Mouse (Mus musculus): ENCODE results near the gene Prkaa2. TPM values are rescaled to one million over a fixed set of nuclear protein-coding genes. Genes with fewer than 3 reads are reported as not detected.
A peak's percentile ranks its signal among the peaks of the same experiment; 100 is the strongest.

Gene Prkaa2
- polyA plus RNA-seq, 1 experiment = 0.20 TPM

DNA sequence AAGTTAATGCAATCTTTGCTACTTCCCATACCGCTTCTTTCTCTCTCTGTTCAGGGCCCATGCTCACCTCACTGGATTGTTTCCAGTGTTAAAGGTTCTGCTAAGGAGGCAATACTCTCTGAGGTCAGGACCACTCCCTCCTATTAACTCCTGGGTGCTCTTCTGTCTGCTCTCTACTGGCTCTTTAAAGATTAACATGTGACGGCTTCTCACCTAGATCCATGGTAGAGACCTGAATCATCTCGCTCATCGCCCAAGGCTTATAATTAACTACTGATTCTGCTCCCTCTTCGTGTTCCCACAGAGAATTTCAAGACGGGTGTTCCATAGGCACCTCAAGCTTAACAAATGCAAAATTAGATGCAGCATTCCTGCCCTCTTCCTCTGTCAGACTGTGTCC lies 33.5 kb downstream of the Prkaa2 start:
- no peaks in the 10 kb centered on the region for H3K36me3 ChIP-seq (ENCODE audit: control insufficient read depth, insufficient read depth)
- no peaks in the 10 kb centered on the region for H3K79me2 ChIP-seq (ENCODE audit: control insufficient read depth, insufficient read depth)
- TF ChIP-seq MYOG (IDR thresholded peaks at IDR 0.05; ENCODE audit: control insufficient read depth, extremely low read depth, insufficient read length) (no peak), CEBPB (IDR thresholded peaks at IDR 0.05; ENCODE audit: low read depth) (no peak), MYOD1 (IDR thresholded peaks at IDR 0.05; ENCODE audit: control insufficient read depth, insufficient read length, low read depth) (no peak), MAX (IDR thresholded peaks at IDR 0.05) (no peak)
- H3K79me3 ChIP-seq (ENCODE audit: low read depth) = no peaks in the 10 kb centered on the region
- no peaks in the 10 kb centered on the region for H3K27me3 ChIP-seq (ENCODE audit: control insufficient read depth, insufficient read depth, insufficient read length)
- no peak overlapping the region for H3K4me3 ChIP-seq (ENCODE audit: insufficient read depth, poor library complexity, severe bottlenecking)
- no peak overlapping the region for H3ac ChIP-seq (ENCODE audit: control insufficient read depth, insufficient read length, low read depth)

DNA sequence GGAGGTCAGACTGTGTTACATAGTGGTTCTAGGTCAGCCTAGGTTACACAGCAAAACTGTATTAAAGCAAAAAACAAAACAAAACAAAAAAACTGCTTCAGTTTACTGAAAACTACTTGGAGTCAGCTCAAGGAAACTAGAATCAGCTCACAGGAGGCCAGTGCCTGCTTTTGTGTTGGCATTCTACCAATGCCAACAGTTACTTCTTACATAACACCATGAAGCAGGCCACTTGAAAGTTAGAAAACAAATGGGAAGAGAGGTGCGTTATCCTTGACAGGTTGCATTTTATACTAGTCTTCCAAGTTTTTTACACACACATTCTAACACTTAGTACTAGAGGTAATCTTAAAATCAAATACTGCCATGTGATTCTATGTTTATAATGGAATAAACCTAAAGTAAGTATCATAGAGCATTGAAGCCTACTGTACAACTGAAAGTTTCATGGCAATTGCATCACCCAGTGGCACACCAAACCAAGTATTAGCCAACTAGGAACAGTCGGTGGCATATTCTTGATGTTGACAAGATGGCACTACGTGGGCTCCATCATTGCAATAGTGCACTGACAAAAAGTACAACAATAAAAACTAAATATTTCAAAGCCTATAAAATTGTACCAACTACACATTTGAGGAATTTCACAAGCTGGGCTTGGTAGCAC lies 37.8 kb downstream of the Prkaa2 start:
- no peaks in the 10 kb centered on the region for H3K27me3 ChIP-seq (ENCODE audit: control insufficient read depth, insufficient read depth, insufficient read length)
- H3ac ChIP-seq (ENCODE audit: control insufficient read depth, insufficient read length, low read depth) = no peak overlapping the region
- H3K79me2 ChIP-seq (ENCODE audit: control insufficient read depth, insufficient read depth) = no peaks in the 10 kb centered on the region
- no peaks in the 10 kb centered on the region for H3K36me3 ChIP-seq (ENCODE audit: control insufficient read depth, insufficient read depth)
- no peaks in the 10 kb centered on the region for H3K79me3 ChIP-seq (ENCODE audit: low read depth)
- no peak for TF ChIP-seq USF1 (IDR thresholded peaks at IDR 0.05; ENCODE audit: low read depth)
- TF ChIP-seq CEBPB (IDR thresholded peaks at IDR 0.05; ENCODE audit: low read depth) = no peak
- TF ChIP-seq FOSL1 (IDR thresholded peaks at IDR 0.05; ENCODE audit: insufficient read depth, low read length, poor library complexity, severe bottlenecking) = no peak
- TF ChIP-seq CTCF (IDR thresholded peaks at IDR 0.05; ENCODE audit: control insufficient read depth, insufficient read depth, insufficient read length) = no peak
- no peak for TF ChIP-seq MAX (IDR thresholded peaks at IDR 0.05)
- TF ChIP-seq MYOD1 (IDR thresholded peaks at IDR 0.05; ENCODE audit: control insufficient read depth, insufficient read length, low read depth) = no peak
- TF ChIP-seq MYOG (IDR thresholded peaks at IDR 0.05; ENCODE audit: control insufficient read depth, extremely low read depth, insufficient read length) = no peak
- no peak overlapping the region for H3K4me3 ChIP-seq (ENCODE audit: insufficient read depth, poor library complexity, severe bottlenecking)

DNA sequence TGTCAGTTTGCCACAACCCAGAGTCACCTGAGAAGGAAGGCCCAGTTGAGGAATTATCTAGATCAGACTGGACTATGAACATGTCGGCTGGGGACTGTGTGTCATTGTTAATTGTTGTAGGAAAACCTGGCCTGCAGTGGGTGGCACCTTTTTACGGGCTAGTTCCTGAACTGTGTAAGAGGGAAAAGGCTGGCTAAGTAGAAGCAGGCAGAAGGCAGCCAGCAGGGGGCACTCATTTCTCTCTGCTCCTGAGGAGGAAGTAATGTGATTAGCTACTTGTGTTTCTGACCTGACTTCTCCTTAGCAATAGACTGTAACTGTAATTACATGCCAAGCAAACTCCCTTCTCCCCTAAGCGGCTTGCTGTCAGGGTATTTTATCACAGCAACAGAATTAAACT lies 38.7 kb downstream of the Prkaa2 start:
- H3K79me2 ChIP-seq (ENCODE audit: control insufficient read depth, insufficient read depth) = no peaks in the 10 kb centered on the region
- H3K4me3 ChIP-seq (ENCODE audit: insufficient read depth, poor library complexity, severe bottlenecking) = no peak overlapping the region
- TF ChIP-seq FOSL1 (IDR thresholded peaks at IDR 0.05; ENCODE audit: insufficient read depth, low read length, poor library complexity, severe bottlenecking) = no peak
- peak; percentile 23 for TF ChIP-seq CTCF (IDR thresholded peaks at IDR 0.05; ENCODE audit: control insufficient read depth, insufficient read depth, insufficient read length)
- no peak for TF ChIP-seq MYOD1 (IDR thresholded peaks at IDR 0.05; ENCODE audit: control insufficient read depth, insufficient read length, low read depth)
- no peak overlapping the region for H3ac ChIP-seq (ENCODE audit: control insufficient read depth, insufficient read length, low read depth)
- no peaks in the 10 kb centered on the region for H3K27me3 ChIP-seq (ENCODE audit: control insufficient read depth, insufficient read depth, insufficient read length)
- no peaks in the 10 kb centered on the region for H3K36me3 ChIP-seq (ENCODE audit: control insufficient read depth, insufficient read depth)
- no peaks in the 10 kb centered on the region for H3K79me3 ChIP-seq (ENCODE audit: low read depth)

DNA sequence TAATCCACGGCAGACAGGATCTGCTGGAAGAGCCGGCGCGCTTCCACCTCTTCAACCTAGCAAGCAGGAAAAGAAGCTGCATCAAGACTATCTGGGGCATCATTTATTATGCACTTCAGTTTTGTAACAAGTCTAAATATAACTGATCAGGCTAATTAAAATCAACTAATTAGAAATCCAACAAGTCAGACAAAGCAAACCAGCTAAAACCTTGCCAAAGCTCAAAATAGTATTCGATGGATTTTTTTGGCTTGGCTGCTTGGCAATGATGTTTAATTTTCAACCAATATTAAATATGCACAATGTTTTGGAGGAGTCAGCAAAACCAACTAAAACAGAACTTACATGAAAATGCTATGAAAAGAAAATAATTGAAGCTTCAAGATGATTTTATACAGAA lies 58.4 kb downstream of the Prkaa2 start:
- no peak overlapping the region for H3K4me3 ChIP-seq (ENCODE audit: insufficient read depth, poor library complexity, severe bottlenecking)
- H3K79me2 ChIP-seq (ENCODE audit: control insufficient read depth, insufficient read depth) = no peaks in the 10 kb centered on the region
- H3K79me3 ChIP-seq (ENCODE audit: low read depth) = no peaks in the 10 kb centered on the region
- H3K27me3 ChIP-seq (ENCODE audit: control insufficient read depth, insufficient read depth, insufficient read length) = no peaks in the 10 kb centered on the region
- no peaks in the 10 kb centered on the region for H3K36me3 ChIP-seq (ENCODE audit: control insufficient read depth, insufficient read depth)
- no peak overlapping the region for H3ac ChIP-seq (ENCODE audit: control insufficient read depth, insufficient read length, low read depth)
- no peak for TF ChIP-seq MYOG (IDR thresholded peaks at IDR 0.05; ENCODE audit: control insufficient read depth, extremely low read depth, insufficient read length)
- TF ChIP-seq CEBPB (IDR thresholded peaks at IDR 0.05; ENCODE audit: low read depth) = no peak

DNA sequence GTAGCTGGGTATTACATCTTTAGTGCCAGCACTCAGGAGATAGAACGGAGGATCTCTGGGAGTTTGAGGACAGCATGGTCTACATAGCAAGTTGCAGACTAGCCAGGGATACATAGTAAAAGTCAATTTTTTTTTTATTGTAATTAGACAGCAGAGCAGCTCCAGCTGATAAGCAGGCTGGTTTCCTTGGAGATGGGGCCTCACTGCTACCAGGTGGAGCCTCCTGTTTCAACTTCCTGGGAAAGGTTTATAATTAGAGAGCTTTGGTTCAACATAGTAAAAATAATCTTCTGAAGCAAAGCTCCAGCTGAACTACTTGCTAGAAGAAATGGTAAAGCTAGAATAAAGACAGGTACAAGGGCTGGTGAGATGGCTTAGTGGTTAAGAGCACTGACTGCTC lies 59.6 kb downstream of the Prkaa2 start:
- Histone ChIP-seq H3K36me3 (ENCODE audit: control insufficient read depth, insufficient read depth) (no peaks in the 10 kb centered on the region), H3K27me3 (ENCODE audit: control insufficient read depth, insufficient read depth, insufficient read length) (no peaks in the 10 kb centered on the region), H3K4me3 (ENCODE audit: insufficient read depth, poor library complexity, severe bottlenecking) (no peak overlapping the region), H3ac (ENCODE audit: control insufficient read depth, insufficient read length, low read depth) (no peak overlapping the region), H3K79me3 (ENCODE audit: low read depth) (no peaks in the 10 kb centered on the region), H3K79me2 (ENCODE audit: control insufficient read depth, insufficient read depth) (no peaks in the 10 kb centered on the region)
- TF ChIP-seq MYOD1 (IDR thresholded peaks at IDR 0.05; ENCODE audit: control insufficient read depth, insufficient read length, low read depth) (no peak), CTCF (IDR thresholded peaks at IDR 0.05; ENCODE audit: control insufficient read depth, insufficient read depth, insufficient read length) (no peak), USF1 (IDR thresholded peaks at IDR 0.05; ENCODE audit: low read depth) (no peak), MYOG (IDR thresholded peaks at IDR 0.05; ENCODE audit: control insufficient read depth, extremely low read depth, insufficient read length) (no peak), CEBPB (IDR thresholded peaks at IDR 0.05; ENCODE audit: low read depth) (no peak), MAX (IDR thresholded peaks at IDR 0.05) (no peak), FOSL1 (IDR thresholded peaks at IDR 0.05; ENCODE audit: insufficient read depth, low read length, poor library complexity, severe bottlenecking) (no peak)

DNA sequence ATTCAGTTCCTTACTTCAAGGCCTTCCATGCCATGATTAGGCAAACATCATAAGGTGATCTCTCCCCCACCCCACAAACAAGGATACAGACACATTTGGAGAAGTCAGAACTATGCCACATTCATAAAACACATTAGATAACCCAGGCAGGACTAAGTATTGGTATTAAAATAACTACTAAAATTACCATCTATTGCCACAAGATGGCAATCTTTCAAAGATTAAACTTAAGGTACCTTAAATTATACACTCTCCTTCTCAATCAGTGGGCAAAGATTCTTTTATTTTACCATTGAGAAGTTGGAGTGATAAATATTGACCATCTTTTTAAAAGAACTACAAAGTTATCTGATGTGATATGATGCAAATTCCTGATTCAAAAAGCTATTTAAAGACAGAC lies 75.4 kb downstream of the Prkaa2 start:
- Histone ChIP-seq H3ac (ENCODE audit: control insufficient read depth, insufficient read length, low read depth) (no peak overlapping the region), H3K4me3 (ENCODE audit: insufficient read depth, poor library complexity, severe bottlenecking) (no peak overlapping the region), H3K36me3 (ENCODE audit: control insufficient read depth, insufficient read depth) (no peaks in the 10 kb centered on the region), H3K79me2 (ENCODE audit: control insufficient read depth, insufficient read depth) (no peaks in the 10 kb centered on the region), H3K27me3 (ENCODE audit: control insufficient read depth, insufficient read depth, insufficient read length) (no peaks in the 10 kb centered on the region), H3K79me3 (ENCODE audit: low read depth) (no peaks in the 10 kb centered on the region)
- no peak for TF ChIP-seq MYOD1 (IDR thresholded peaks at IDR 0.05; ENCODE audit: control insufficient read depth, insufficient read length, low read depth)
- TF ChIP-seq CEBPB (IDR thresholded peaks at IDR 0.05; ENCODE audit: low read depth) = no peak
- no peak for TF ChIP-seq FOSL1 (IDR thresholded peaks at IDR 0.05; ENCODE audit: insufficient read depth, low read length, poor library complexity, severe bottlenecking)
- TF ChIP-seq MAX (IDR thresholded peaks at IDR 0.05) = no peak
- no peak for TF ChIP-seq MYOG (IDR thresholded peaks at IDR 0.05; ENCODE audit: control insufficient read depth, extremely low read depth, insufficient read length)
- TF ChIP-seq USF1 (IDR thresholded peaks at IDR 0.05; ENCODE audit: low read depth) = no peak
- no peak for TF ChIP-seq CTCF (IDR thresholded peaks at IDR 0.05; ENCODE audit: control insufficient read depth, insufficient read depth, insufficient read length)

Measured in C2C12 (cell line).